Mouse (Mus musculus) kidney, postnatal 0 days (tissue): Measurements from ENCODE around the gene Kcp. TPM values are rescaled to one million over a fixed set of nuclear protein-coding genes. Genes with fewer than 3 reads are reported as not detected.

Source experiments
- ATAC-seq: fragments of 200-750 bp; cut with Nextera tagmentation; replicated peaks from 2 replicates; pipeline ENCODE4 v1.8.0; 2017; ENCODE audit warnings: low read depth, moderate number of reproducible peaks, moderate TSS enrichment, moderate library complexity; ENCODE audit not compliant: low FRiP score
- DNase-seq: peaks from one replicate; pipeline ENCODE4 v3.0.0-alpha.2; 2016; ENCODE audit warnings: low spot score
- H3K27ac ChIP-seq: fragments of 300-500 bp; sonication (generic); 2 replicates; pipeline ENCODE4 v1.5.1; 2014; ENCODE audit warnings: mild to moderate bottlenecking
- H3K27me3 ChIP-seq: fragments of 300-500 bp; sonication (generic); 2 replicates; pipeline ENCODE4 v1.6.1; 2014; ENCODE audit warnings: low read length, mixed read lengths; ENCODE audit not compliant: insufficient read depth
- H3K36me3 ChIP-seq: fragments of 300-500 bp; sonication (generic); 2 replicates; pipeline ENCODE4 v1.6.1; 2014; ENCODE audit warnings: low read length, mixed read lengths; ENCODE audit not compliant: insufficient read depth
- H3K4me1 ChIP-seq: fragments of 300-500 bp; sonication (generic); replicated peaks from 2 replicates; pipeline ENCODE4 v1.6.1; 2014; ENCODE audit warnings: antibody characterized with exemption, low read length, mixed read lengths; ENCODE audit not compliant: insufficient read depth
- H3K4me2 ChIP-seq: fragments of 300-500 bp; sonication (generic); 2 replicates; pipeline ENCODE4 v1.6.1; 2014; ENCODE audit warnings: mild to moderate bottlenecking, low read length, moderate library complexity, mixed read lengths
- H3K4me3 ChIP-seq: fragments of 300-500 bp; sonication (generic); replicated peaks from 2 replicates; pipeline ENCODE4 v1.5.1; 2014; ENCODE audit warnings: low read depth, low read length
- H3K9ac ChIP-seq: fragments of 300-500 bp; sonication (generic); 2 replicates; pipeline ENCODE4 v1.6.1; 2014; ENCODE audit warnings: low read depth, low read length
- H3K9me3 ChIP-seq: fragments of 300-500 bp; sonication (generic); replicated peaks from 2 replicates; pipeline ENCODE4 v1.6.1; 2016; ENCODE audit warnings: low read length, inconsistent platforms, mixed read lengths
- CTCF ChIP-seq: IDR thresholded peaks from 2 replicates; pipeline ENCODE4 v1.5.1; 2016; ENCODE audit warnings: antibody characterized with exemption, low read depth, mild to moderate bottlenecking, moderate library complexity
- WGBS: fragments of 180-500 bp; shearing (Covaris S2); extraction: QIAGEN DNeasy Blood & Tissue Kit; methylation state at CpG from one replicate; pipeline ENCODE4 v1.1.7; 2014; 5-methylcytosine and 5-hydroxymethylcytosine counted together
- polyA plus RNA-seq: library from polyadenylated mRNA; unstranded; fragments of >200 nt; fragmentation: Nextera tagmentation; extraction: Ambion mirVana; gene quantifications from 2 replicates; pipeline ENCODE4 v1.2.1, GENCODE M21; 2015

The Kcp gene
- polyA plus RNA-seq, 1 experiment from 2014 or later: 17.1 TPM

- 0 out of 2 replicates have a peak overlapping the region, but pooled peaks have one; percentile 47 for H3K4me3 ChIP-seq
- TF ChIP-seq CTCF: no peak
- H3K27me3 ChIP-seq: no peaks in the 10 kb centered on the region
- no peak overlapping the region for H3K9ac ChIP-seq
- peak overlapping the region; percentile 89 for H3K4me2 ChIP-seq
- DNase-seq: peak; percentile 70
- ATAC-seq: peak; percentile 47
- H3K36me3 ChIP-seq: no peaks in the 10 kb centered on the region
- H3K27ac ChIP-seq: 0 out of 2 replicates have a peak overlapping the region, but pooled peaks have one; percentile 31
- 10% methylated on average over 6 of the region's 6 CpGs for WGBS
- H3K4me1 ChIP-seq: peaks cover 31% of the 10 kb centered on the region
- no peaks in the 10 kb centered on the region for H3K9me3 ChIP-seq
Observed at GRCm38 (mm10) chr6:29435940-29436451, 71.8 kb downstream of the Kcp start.

- H3K9me3 ChIP-seq: no peaks in the 10 kb centered on the region
- peak overlapping the region; percentile 45 for H3K9ac ChIP-seq
- TF ChIP-seq CTCF: no peak
- peak overlapping the region; percentile 31 for H3K27ac ChIP-seq
- no peaks in the 10 kb centered on the region for H3K27me3 ChIP-seq
- peak overlapping the region; percentile 47 for H3K4me3 ChIP-seq
- peaks cover 31% of the 10 kb centered on the region for H3K4me1 ChIP-seq
- no peaks in the 10 kb centered on the region for H3K36me3 ChIP-seq
- ATAC-seq (peak; percentile 21; the same call in 1 of the 2 replicates), DNase-seq (peak; percentile 64)
- peak overlapping the region; percentile 89 for H3K4me2 ChIP-seq
- WGBS: 16% methylated on average over 13 of the region's 13 CpGs
Observed at GRCm38 (mm10) chr6:29434911-29435691, 72.7 kb downstream of the Kcp start.

GRCm38 (mm10) chr6:29433804-29434795 is 73.7 kb downstream of the Kcp start:
- peak; percentile 32 for DNase-seq
- H3K4me2 ChIP-seq: peak overlapping the region; percentile 89
- H3K4me3 ChIP-seq: peak overlapping the region; percentile 47
- peaks cover 31% of the 10 kb centered on the region for H3K4me1 ChIP-seq
- no peaks in the 10 kb centered on the region for H3K27me3 ChIP-seq
- TF ChIP-seq CTCF: no peak
- ATAC-seq: no peak
- 8% methylated on average over 27 of the region's 27 CpGs for WGBS
- H3K36me3 ChIP-seq: no peaks in the 10 kb centered on the region
- no peaks in the 10 kb centered on the region for H3K9me3 ChIP-seq
- H3K9ac ChIP-seq: peak overlapping the region; percentile 62; the same call in 1 of the 2 replicates
- H3K27ac ChIP-seq: no peak overlapping the region

GRCm38 (mm10) chr6:29433038-29433803 is 74.5 kb downstream of the Kcp start, which contains the start of gene Flnc:
TSS of gene Flnc (plus strand) at chr6:29433256.
- H3K4me1 ChIP-seq: peaks cover 31% of the 10 kb centered on the region
- H3K27me3 ChIP-seq: no peaks in the 10 kb centered on the region
- peak within 1 kb of the TSS; percentile 47; the same call in 1 of the 2 replicates for H3K27ac ChIP-seq
- H3K36me3 ChIP-seq: no peaks in the 10 kb centered on the region
- no peak for ATAC-seq
- TF ChIP-seq CTCF: no peak
- no peaks in the 10 kb centered on the region for H3K9me3 ChIP-seq
- DNase-seq: peak; percentile 61
- H3K4me3 ChIP-seq: peak within 1 kb of the TSS; percentile 47
- H3K9ac ChIP-seq: peak within 1 kb of the TSS; percentile 62
- peak within 1 kb of the TSS; percentile 89 for H3K4me2 ChIP-seq
- WGBS: 1% methylated on average over 72 of the region's 77 CpGs

GRCm38 (mm10) chr6:29432676-29433037 is 75.1 kb downstream of the Kcp start:
- ATAC-seq (no peak), DNase-seq (no peak)
- Histone ChIP-seq H3K27me3 (no peaks in the 10 kb centered on the region), H3K9ac (peak overlapping the region; percentile 62), H3K36me3 (no peaks in the 10 kb centered on the region), H3K4me1 (peaks cover 31% of the 10 kb centered on the region), H3K4me2 (peak overlapping the region; percentile 89), H3K27ac (no peak overlapping the region), H3K4me3 (peak overlapping the region; percentile 47), H3K9me3 (no peaks in the 10 kb centered on the region)
- no peak for TF ChIP-seq CTCF
